Mouse (Mus musculus) cerebellum, adult 9-10 months (tissue): ENCODE measurements around the gene Epha2.
A peak's percentile ranks its signal among the peaks of the same experiment; 100 is the strongest.

ENCODE experiments used
- DNase-seq: peaks from one replicate; pipeline ENCODE4 v3.0.0; 2022

Epha2 gene

GRCm38 (mm10) chr4:141301116-141301553 lies at the start of gene Epha2:
Epha2 (plus strand) TSS chr4:141301240.
- peak; percentile 53 for DNase-seq

GRCm38 (mm10) chr4:141252641-141253040 lies 48.4 kb upstream of the Epha2 start:
- DNase-seq = no peak

GRCm38 (mm10) chr4:141254234-141254633 lies 46.8 kb upstream of the Epha2 start:
- DNase-seq = no peak

GRCm38 (mm10) chr4:141257440-141257839 lies 43.6 kb upstream of the Epha2 start:
- no peak for DNase-seq

- no peak for DNase-seq
These were observed 41.6 kb upstream of the Epha2 start for GRCm38 (mm10) chr4:141259413-141259812.

GRCm38 (mm10) chr4:141260007-141260723 lies 40.9 kb upstream of the Epha2 start:
- DNase-seq = no peak

- no peak for DNase-seq
These were observed 38.0 kb upstream of the Epha2 start for GRCm38 (mm10) chr4:141262906-141263637.

- no peak for DNase-seq
These were observed 34.9 kb upstream of the Epha2 start for GRCm38 (mm10) chr4:141265979-141266637.

- no peak for DNase-seq
These were observed 33.8 kb upstream of the Epha2 start for GRCm38 (mm10) chr4:141267250-141267649.

GRCm38 (mm10) chr4:141267837-141268236 lies 33.2 kb upstream of the Epha2 start:
- DNase-seq = peak; percentile 30

- DNase-seq = no peak
These were observed 32.7 kb upstream of the Epha2 start for GRCm38 (mm10) chr4:141268350-141268749.

GRCm38 (mm10) chr4:141269080-141269479 lies 32.0 kb upstream of the Epha2 start:
- no peak for DNase-seq

- no peak for DNase-seq
These were observed 30.7 kb upstream of the Epha2 start for GRCm38 (mm10) chr4:141270201-141270940.

GRCm38 (mm10) chr4:141271228-141271627 lies 29.8 kb upstream of the Epha2 start:
- DNase-seq = no peak

- no peak for DNase-seq
These were observed 29.3 kb upstream of the Epha2 start for GRCm38 (mm10) chr4:141271721-141272120.

GRCm38 (mm10) chr4:141272878-141273277 lies 28.2 kb upstream of the Epha2 start:
- DNase-seq = no peak

GRCm38 (mm10) chr4:141273296-141273695 lies 27.7 kb upstream of the Epha2 start:
- peak; percentile 55 for DNase-seq

GRCm38 (mm10) chr4:141274485-141275341 lies 26.3 kb upstream of the Epha2 start:
- DNase-seq = no peak

GRCm38 (mm10) chr4:141277157-141277556 lies 23.9 kb upstream of the Epha2 start:
- DNase-seq = no peak

GRCm38 (mm10) chr4:141278154-141278553 lies 22.9 kb upstream of the Epha2 start:
- no peak for DNase-seq

GRCm38 (mm10) chr4:141279327-141279726 lies 21.7 kb upstream of the Epha2 start:
- no peak for DNase-seq

- no peak for DNase-seq
These were observed 21.3 kb upstream of the Epha2 start for GRCm38 (mm10) chr4:141279783-141280182.
